Mouse (Mus musculus) thymus, adult 2 months (tissue): ENCODE data around the gene Kcnh1.

Experiments used
- CTCF ChIP-seq: fragments of 200-500 bp; IDR thresholded peaks from 2 replicates; pipeline ENCODE4 v1.5.1; 2012; ENCODE audit warnings: mild to moderate bottlenecking, control low read depth, low read length, moderate library complexity, borderline replicate concordance; ENCODE audit not compliant: control insufficient read depth, poor library complexity, insufficient read depth; ENCODE audit errors: extremely low read depth
- POLR2A ChIP-seq: fragments of 200-500 bp; IDR thresholded peaks from 2 replicates; pipeline ENCODE4 v1.6.1; 2012; ENCODE audit warnings: mild to moderate bottlenecking, low read length, control low read depth, moderate library complexity; ENCODE audit not compliant: control insufficient read depth, poor library complexity, insufficient read depth; ENCODE audit errors: extremely low read depth

DNA sequence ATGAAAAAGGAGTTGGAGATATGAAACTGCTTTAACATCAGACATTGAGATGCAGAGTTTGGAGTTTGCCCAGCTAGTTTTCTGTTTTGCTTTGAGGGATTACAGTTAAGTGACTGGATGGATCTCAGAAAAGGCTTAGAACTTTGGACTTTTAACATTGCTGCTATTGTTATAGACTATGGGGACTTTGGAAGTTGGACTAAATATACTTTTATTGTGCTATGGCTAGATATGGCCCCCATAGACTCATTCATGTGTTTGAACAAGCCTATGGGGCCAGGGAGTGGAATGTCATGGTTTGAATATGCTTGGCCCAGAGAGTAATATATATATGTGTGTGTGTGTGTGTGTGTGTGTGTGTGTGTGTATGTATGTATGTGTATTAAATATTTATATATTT lies 120.7 kb downstream of the Kcnh1 start:
- TF ChIP-seq CTCF (no peak), POLR2A (no peak)
